Mouse (Mus musculus) adrenal gland, postnatal 10 days (tissue): ENCODE measurements at regions not wholly inside any gene's neighbourhood (a gene's known extent, or its start where the extent isn't known, plus 50 kb on each side); places are given as distances from the start of the nearest gene placed in this dataset.
A peak's percentile ranks its signal among the peaks of the same experiment; 100 is the strongest.

Source experiments
- DNase-seq: peaks from one replicate; pipeline ENCODE4 v3.0.0; 2021; ENCODE audit warnings: mixed read lengths

- no peak for DNase-seq
Measured at GRCm38 (mm10) chr15:42768396-42768795, 2634.2 kb downstream of the 9330182O14Rik start.

- no peak for DNase-seq
Measured at GRCm38 (mm10) chr15:42779903-42780302, 2645.7 kb downstream of the 9330182O14Rik start.

- no peak for DNase-seq
Measured at GRCm38 (mm10) chr15:42801217-42801616, 2667.1 kb downstream of the 9330182O14Rik start.

DNA sequence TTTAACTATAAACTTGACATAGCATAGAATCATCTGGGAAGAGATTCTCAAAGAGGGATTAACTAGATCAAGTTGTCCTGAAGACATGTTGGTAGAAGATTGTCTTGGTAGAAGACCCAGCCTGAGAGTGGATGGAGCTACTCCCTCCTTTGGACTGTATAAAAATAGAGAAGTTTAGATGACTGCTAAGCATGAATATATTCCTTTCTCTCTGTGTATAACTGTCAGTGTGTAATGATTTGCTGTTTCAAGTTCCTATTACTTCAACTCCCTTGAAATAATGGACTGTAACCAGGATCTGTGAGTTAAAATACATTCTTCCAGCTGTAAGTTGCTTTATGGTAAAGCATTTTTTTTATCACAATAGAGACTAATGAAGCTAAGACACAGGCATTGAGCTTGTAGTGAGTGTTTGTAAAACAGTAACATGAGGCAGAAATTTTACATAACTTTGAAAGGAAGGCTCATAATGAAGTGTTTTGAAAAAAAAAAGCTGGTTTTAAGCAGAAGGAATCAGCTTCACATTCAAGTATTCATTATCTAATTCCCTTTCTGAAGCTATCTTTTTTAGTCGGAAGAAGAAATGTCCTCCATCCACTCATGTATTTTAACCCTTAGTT is 2676.8 kb downstream of the 9330182O14Rik start:
- no peak for DNase-seq

GRCm38 (mm10) chr15:42815026-42815724 is 2681.0 kb downstream of the 9330182O14Rik start:
- no peak for DNase-seq

DNA sequence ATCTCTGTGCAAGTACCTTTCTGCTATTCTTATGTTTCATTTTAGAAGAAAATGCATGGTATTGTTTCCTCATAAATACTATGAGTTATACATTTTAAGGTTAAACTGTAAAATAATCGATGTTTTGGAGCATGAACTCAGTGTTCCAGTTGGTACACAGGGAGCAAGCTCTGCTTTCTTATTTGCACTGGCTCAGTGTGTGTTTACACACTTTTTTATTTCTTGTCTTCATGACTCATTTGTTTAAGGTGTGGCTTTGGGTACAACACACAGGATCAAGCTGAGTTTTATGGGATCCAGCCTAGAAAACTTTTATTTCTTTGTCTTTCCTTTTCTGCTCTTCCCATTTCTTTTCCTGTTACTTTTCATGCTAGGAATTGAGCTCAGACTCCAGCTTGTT is 2704.7 kb downstream of the 9330182O14Rik start:
- no peak for DNase-seq

DNA sequence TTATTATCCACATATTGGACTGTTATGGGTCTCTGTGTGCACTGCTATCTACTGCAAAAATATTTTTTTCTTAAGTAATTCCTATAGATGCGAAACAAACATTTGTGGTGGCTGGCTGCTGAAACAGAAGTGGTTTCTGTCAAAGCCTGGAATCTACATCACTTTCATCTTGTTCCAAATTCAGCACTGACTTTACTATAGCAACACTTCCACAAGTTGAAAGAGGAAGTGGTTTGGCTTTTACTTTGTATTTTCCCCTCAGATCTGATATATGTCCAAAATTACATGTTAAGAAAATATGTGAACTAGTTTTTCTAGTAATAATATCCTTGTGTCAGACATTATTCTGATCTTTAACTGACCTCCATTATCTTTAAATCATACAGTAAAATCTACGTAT is 2715.8 kb downstream of the 9330182O14Rik start:
- no peak for DNase-seq

GRCm38 (mm10) chr15:42872491-42872890 is 2738.3 kb downstream of the 9330182O14Rik start:
- peak; percentile 9 for DNase-seq

DNA sequence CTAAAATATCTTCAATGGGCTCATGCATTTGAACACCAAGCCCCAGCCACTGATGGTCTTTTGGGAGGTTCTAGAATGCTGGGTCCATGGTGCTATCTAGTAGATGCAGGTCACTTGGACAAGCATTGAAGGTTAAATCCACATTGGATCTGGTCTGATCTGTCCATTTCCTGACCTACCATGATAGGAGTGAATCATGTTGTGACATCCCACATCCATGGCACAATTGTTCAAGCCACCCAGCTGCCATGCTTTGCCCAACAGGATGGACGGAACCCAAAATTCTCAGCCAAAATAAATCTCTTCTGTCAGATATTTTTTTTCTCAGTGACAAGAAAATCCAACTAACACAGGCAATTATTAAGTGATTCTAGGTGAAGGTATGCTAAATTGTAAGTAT is 2760.4 kb downstream of the 9330182O14Rik start:
- DNase-seq, result no peak

DNA sequence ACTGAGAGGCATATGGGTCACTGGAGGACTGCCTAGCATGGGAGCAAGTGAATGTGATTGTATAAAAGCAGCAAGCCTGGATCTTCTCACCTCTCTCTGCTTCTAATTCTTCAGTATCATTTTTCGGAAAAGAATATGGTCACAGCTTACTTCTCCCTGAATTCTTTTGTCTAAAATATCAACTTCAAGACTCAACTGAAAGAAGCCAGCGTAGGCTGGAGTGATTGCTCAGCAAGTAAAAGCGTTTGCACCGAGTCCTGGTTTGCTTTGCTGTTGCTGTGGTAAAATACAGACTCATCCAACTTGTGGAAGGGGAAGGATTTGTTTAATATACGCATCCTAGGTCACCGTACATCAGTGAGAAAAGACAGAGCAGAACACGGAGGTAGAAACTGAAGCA is 2765.9 kb downstream of the 9330182O14Rik start:
- no peak for DNase-seq

DNA sequence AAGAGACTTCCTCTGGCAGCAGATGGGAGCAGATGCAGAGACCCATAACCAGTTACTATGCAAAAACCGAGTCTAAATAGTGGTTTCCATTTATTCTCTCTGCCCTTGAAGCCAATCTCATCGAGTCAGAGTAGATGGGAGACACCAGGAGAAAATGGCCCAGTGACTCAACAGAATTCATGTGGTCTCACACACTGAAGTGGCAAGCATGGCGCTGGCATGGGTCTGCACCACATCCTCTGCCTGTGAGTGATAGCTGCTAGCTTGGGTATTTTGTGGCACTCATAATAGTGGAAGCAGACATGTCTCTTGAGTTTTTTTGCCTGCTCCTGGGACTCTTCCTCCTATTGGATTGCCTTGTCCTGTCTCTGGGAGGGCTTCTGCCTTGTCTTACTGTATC is 2767.6 kb downstream of the 9330182O14Rik start:
- DNase-seq, result no peak

GRCm38 (mm10) chr15:42911357-42911756 is 2777.2 kb downstream of the 9330182O14Rik start:
- DNase-seq, result no peak

GRCm38 (mm10) chr15:42912880-42913279 is 2778.7 kb downstream of the 9330182O14Rik start:
- no peak for DNase-seq

- DNase-seq, result no peak
Measured at GRCm38 (mm10) chr15:42913285-42913684, 2779.1 kb downstream of the 9330182O14Rik start.

- peak; percentile 76 for DNase-seq
Measured at GRCm38 (mm10) chr15:42914099-42914498, 2779.9 kb downstream of the 9330182O14Rik start.

DNA sequence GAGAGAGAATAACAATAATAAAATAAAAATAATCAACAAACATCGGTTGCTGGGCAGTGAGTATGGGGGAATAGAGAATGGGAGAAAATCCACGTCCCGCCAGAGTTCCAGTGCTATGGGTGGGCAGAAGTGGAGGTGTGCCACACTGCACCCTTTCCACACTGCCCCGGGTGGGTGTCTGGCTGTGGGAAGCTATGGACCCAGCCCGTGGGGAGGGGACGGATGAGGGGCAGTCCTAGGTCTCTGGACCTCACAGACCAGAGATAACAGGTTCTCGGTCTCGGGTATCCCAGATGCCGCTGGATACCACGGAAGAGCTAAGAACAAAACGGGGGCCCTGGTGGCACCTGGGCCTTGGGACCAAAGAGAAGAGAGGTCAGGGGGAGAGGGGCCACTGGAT is 2781.0 kb downstream of the 9330182O14Rik start:
- DNase-seq, result no peak

DNA sequence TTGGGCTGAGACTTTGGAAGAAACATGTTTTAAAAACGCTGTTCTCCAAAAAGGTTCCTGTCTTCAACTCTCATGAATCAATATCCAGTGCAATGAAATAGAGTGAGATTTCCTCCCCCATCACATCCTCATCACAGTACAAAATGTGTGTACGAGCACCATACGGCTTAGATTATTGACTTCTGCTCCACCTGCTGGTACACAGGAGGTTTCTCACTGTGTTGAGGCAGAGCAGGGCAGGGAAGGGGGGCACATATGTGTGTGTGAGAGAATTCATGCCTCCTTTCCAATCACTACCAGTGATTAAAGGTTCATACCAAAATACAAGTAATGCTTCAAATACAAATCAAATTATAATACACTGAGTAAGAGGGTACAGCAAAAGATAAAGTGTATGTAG is 2787.5 kb downstream of the 9330182O14Rik start:
- DNase-seq, result no peak

DNA sequence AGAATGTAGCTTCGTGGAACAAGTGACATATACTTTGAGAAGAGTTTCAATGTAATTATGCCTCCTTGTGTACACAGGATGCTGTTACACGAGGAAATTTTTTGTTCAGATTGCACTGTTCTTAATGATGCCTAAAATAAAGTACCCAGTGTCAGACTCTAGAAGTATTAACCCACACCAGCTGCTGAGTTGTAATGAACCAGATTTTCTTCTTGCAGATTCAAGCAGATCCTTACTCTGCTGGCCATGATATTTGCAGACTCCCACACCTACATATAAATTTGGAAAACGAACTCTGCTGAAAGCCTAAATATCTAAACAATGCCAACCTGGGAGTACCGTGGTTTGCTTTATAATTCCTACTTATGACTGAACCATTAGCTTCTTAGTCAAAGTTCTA is 2794.2 kb downstream of the 9330182O14Rik start:
- DNase-seq, result no peak

DNA sequence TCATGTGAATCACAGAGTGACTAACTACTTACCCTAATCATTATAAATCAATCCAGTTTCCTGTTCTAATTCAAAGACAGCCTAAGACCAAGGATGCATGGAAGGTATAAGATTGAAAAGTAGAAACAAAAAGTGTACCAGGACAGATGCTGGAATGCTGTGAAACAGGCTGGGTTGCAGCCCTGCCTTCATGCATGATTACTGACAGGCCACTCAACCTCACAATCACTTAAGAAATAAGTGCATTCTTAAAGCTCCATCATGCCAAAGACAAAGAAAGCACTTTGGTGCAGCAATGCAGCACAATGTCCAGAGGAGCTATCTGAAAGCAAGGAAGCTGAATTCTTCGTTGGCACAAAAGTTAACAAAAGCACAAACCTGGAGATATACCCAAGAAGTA is 2810.4 kb downstream of the 9330182O14Rik start:
- no peak for DNase-seq

GRCm38 (mm10) chr15:42955167-42955566 is 2821.0 kb downstream of the 9330182O14Rik start:
- no peak for DNase-seq

GRCm38 (mm10) chr15:42962747-42963338 is 2828.7 kb downstream of the 9330182O14Rik start:
- DNase-seq, result peak; percentile 61

- DNase-seq, result no peak
Measured at GRCm38 (mm10) chr15:42965314-42965713, 2831.1 kb downstream of the 9330182O14Rik start.
